Mouse (Mus musculus) ES-E14 (cell line): Measurements from ENCODE around the gene Iqgap2. TPM values are rescaled to one million over a fixed set of nuclear protein-coding genes. Genes with fewer than 3 reads are reported as not detected.

Source experiments
- DNase-seq: peaks from one replicate; pipeline ENCODE4 v3.0.0-alpha.2; 2013; ENCODE audit warnings: low read depth, low spot score
- H3K27ac ChIP-seq: 2 replicates; pipeline ENCODE4 v1.5.1; 2012; ENCODE audit warnings: low read depth, mild to moderate bottlenecking, low read length, moderate library complexity, mixed read lengths; ENCODE audit not compliant: poor library complexity, insufficient read depth, severe bottlenecking
- H3K36me3 ChIP-seq: 2 replicates; pipeline ENCODE4 v1.6.1; 2012; ENCODE audit warnings: mild to moderate bottlenecking, low read length, moderate library complexity, mixed read lengths; ENCODE audit not compliant: control insufficient read depth, poor library complexity, insufficient read depth, severe bottlenecking
- H3K4me1 ChIP-seq, 2 experiments: fragments of 150-350 bp in 1 of 2; sonication (generic) in 1 of 2; 2 replicates each; pipeline ENCODE4 v1.6.1; 2012; ENCODE audit warnings: low read length in 2 of 2, mild to moderate bottlenecking in 1 of 2, mixed read lengths in 1 of 2; ENCODE audit not compliant: control insufficient read depth in 2 of 2, insufficient read depth in 2 of 2, poor library complexity in 1 of 2
- H3K4me3 ChIP-seq, 2 experiments: fragments of 150-350 bp in 1 of 2; sonication (generic) in 1 of 2; 2 replicates each; pipeline ENCODE4 v1.5.1; 2012; ENCODE audit warnings: low read length in 2 of 2, low read depth in 1 of 2, mild to moderate bottlenecking in 1 of 2, mixed read lengths in 1 of 2; ENCODE audit not compliant: insufficient read depth in 1 of 2, poor library complexity in 1 of 2, severe bottlenecking in 1 of 2
- H3K9ac ChIP-seq: 2 replicates; pipeline ENCODE4 v1.6.1; 2012; ENCODE audit warnings: low read depth, mild to moderate bottlenecking, low read length, mixed read lengths; ENCODE audit not compliant: poor library complexity, insufficient read depth, severe bottlenecking
- H3K9me3 ChIP-seq: fragments of 150-350 bp; sonication (generic); 2 replicates; pipeline ENCODE4 v1.6.1; 2012; ENCODE audit warnings: low read depth, mild to moderate bottlenecking, low read length; ENCODE audit not compliant: control insufficient read depth, insufficient read depth
- CHD2 ChIP-seq: IDR thresholded peaks from 2 replicates; pipeline ENCODE4 v1.6.1; 2014; ENCODE audit warnings: mild to moderate bottlenecking, low read depth, low read length, inconsistent platforms
- HCFC1 ChIP-seq: IDR thresholded peaks from 2 replicates; pipeline ENCODE4 v1.6.1; 2012; ENCODE audit warnings: low read length, inconsistent platforms, borderline replicate concordance; ENCODE audit not compliant: insufficient read depth
- MAFK ChIP-seq: IDR thresholded peaks from 2 replicates; pipeline ENCODE4 v1.6.1; 2014; ENCODE audit warnings: mild to moderate bottlenecking, low read depth, low read length, inconsistent platforms; ENCODE audit not compliant: insufficient read depth
- ZC3H11A ChIP-seq: IDR thresholded peaks from 2 replicates; pipeline ENCODE4 v1.6.1; 2012; ENCODE audit warnings: low read depth, mild to moderate bottlenecking, inconsistent platforms, low read length, borderline replicate concordance
- ZNF384 ChIP-seq: IDR thresholded peaks from 2 replicates; pipeline ENCODE4 v1.6.1; 2012; ENCODE audit warnings: low read depth, low read length, inconsistent platforms
- in situ Hi-C, 2 experiments: fragments of 600-800 bp; cut with MboI; formaldehyde crosslinking; loops; one replicate each; pipeline ENCODE4 v1.15.1; 2025; ENCODE audit warnings: low sequenced_read_pairs in 2 of 2, inconsistent platforms in 1 of 2; ENCODE audit not compliant: unreplicated experiment in 2 of 2
- total RNA-seq: library from RNA; depleted of rRNA; stranded (reverse); fragments of 300-350 nt; gene quantifications from 2 replicates; pipeline ENCODE4 v1.2.3, GENCODE M21; 2012

Gene Iqgap2
- total RNA-seq, 1 experiment = 15.0 TPM

DNA sequence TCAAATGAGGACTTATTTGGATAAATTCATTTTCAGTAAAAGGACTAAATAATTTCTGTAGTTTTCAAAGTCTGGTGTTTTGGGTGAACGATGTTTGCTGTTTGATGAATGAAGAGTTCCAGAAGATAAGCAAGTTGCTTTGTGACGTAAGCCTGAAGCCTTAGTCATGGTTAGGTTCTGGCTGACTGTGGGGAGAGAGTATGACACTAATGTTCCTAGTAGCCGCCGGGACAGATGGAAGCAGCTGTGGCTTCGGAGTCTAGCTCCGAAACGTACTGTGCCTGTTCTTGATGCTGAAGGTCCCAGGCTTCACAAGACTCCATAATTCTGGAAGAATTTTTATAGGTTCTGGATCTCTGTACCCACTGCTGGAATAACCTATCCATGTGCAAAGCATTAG is 296.3 kb downstream of the Iqgap2 start:
- Histone ChIP-seq H3K9me3 (no peaks in the 10 kb centered on the region), H3K4me3 (no peak overlapping the region), H3K9ac (no peak overlapping the region), H3K4me1 (peaks cover 0 to 2% of the 10 kb centered on the region in 2 experiments; a peak in 1 of 4 replicates), H3K36me3 (no peaks in the 10 kb centered on the region), H3K27ac (no peak overlapping the region)
- TF ChIP-seq MAFK (no peak), CHD2 (no peak), HCFC1 (no peak), ZNF384 (no peak), ZC3H11A (no peak)
- no peak for DNase-seq
- in situ Hi-C loops = no loop called here

DNA sequence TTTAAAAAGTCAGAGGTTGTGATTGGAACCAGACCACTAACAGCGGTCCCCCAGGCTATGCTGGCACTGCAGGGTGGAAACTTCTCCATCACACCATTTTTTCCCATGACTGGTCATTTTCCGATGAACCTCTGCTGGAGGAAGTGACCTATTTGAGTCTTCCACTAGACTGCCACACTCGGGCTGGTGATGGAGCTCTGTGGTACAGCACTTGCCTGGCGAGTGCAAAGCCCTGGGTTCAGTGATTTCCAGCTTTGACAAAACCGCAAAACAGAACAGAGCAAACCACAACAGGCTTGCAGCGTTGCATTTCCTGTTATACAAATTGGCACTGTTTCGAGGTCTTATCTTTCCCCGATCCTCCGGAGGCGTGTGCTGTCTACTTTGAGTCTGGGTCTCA is 298.9 kb downstream of the Iqgap2 start:
- DNase-seq = no peak
- TF ChIP-seq ZNF384 (no peak), HCFC1 (no peak), CHD2 (no peak), ZC3H11A (no peak), MAFK (no peak)
- Histone ChIP-seq H3K9ac (no peak overlapping the region), H3K9me3 (no peaks in the 10 kb centered on the region), H3K27ac (no peak overlapping the region), H3K36me3 (no peaks in the 10 kb centered on the region), H3K4me3 (no peak overlapping the region), H3K4me1 (no peaks in the 10 kb centered on the region)
- in situ Hi-C loops = no loop called here

GRCm38 (mm10) chr13:95591606-95592005 is 300.1 kb downstream of the Iqgap2 start:
- H3K27ac ChIP-seq = no peak overlapping the region
- in situ Hi-C loops = no loop called here
- no peak overlapping the region for H3K9ac ChIP-seq
- no peaks in the 10 kb centered on the region for H3K4me1 ChIP-seq
- no peak for TF ChIP-seq CHD2
- no peak for TF ChIP-seq HCFC1
- no peak for TF ChIP-seq ZC3H11A
- TF ChIP-seq ZNF384 = no peak
- no peak for TF ChIP-seq MAFK
- no peaks in the 10 kb centered on the region for H3K36me3 ChIP-seq
- DNase-seq = no peak
- H3K4me3 ChIP-seq = no peak overlapping the region
- H3K9me3 ChIP-seq = no peaks in the 10 kb centered on the region

- no peak overlapping the region for H3K4me3 ChIP-seq
- in situ Hi-C loops = no loop called here
- no peaks in the 10 kb centered on the region for H3K9me3 ChIP-seq
- H3K27ac ChIP-seq = no peak overlapping the region
- no peak for DNase-seq
- TF ChIP-seq HCFC1 = no peak
- TF ChIP-seq ZNF384 = no peak
- TF ChIP-seq CHD2 = no peak
- TF ChIP-seq MAFK = no peak
- TF ChIP-seq ZC3H11A = no peak
- H3K9ac ChIP-seq = no peak overlapping the region
- no peaks in the 10 kb centered on the region for H3K36me3 ChIP-seq
- H3K4me1 ChIP-seq = peaks cover 0 to 2% of the 10 kb centered on the region in 2 experiments; a peak in 2 of 4 replicates
Measured at GRCm38 (mm10) chr13:95587628-95588027, 304.1 kb downstream of the Iqgap2 start.

GRCm38 (mm10) chr13:95584898-95585297 is 306.8 kb downstream of the Iqgap2 start:
- no peak for DNase-seq
- in situ Hi-C loops = no loop called here

More at GRCm38 (mm10) chr13:95584898-95585297, 306.8 kb downstream of the Iqgap2 start:
- no peak overlapping the region for H3K4me3 ChIP-seq
- no peak overlapping the region for H3K27ac ChIP-seq
- H3K36me3 ChIP-seq = no peaks in the 10 kb centered on the region
- H3K9ac ChIP-seq = no peak overlapping the region
- peaks cover 0 to 2% of the 10 kb centered on the region in 2 experiments; a peak in 2 of 4 replicates for H3K4me1 ChIP-seq
- no peaks in the 10 kb centered on the region for H3K9me3 ChIP-seq
- TF ChIP-seq HCFC1 (no peak), CHD2 (no peak)
